Mouse (Mus musculus) CH12.LX (cell line): ENCODE results near the gene Gm49384. TPM values are rescaled to one million over a fixed set of nuclear protein-coding genes. Genes with fewer than 3 reads are reported as not detected.

ENCODE experiments used
- DNase-seq: peaks from one replicate; pipeline ENCODE4 v3.0.0-alpha.2; 2013; ENCODE audit errors: extremely low read depth
- H3K27ac ChIP-seq: 2 replicates; pipeline ENCODE4 v1.5.1; 2012; ENCODE audit warnings: low read depth, mild to moderate bottlenecking, control low read depth, moderate library complexity; ENCODE audit not compliant: insufficient read depth
- H3K27me3 ChIP-seq: replicated peaks from 2 replicates; pipeline ENCODE3; 2012; ENCODE audit warnings: inconsistent platforms
- H3K36me3 ChIP-seq, 2 experiments: replicated peaks in 1 of 2; 2 replicates each; pipeline versions ENCODE3 to v1.6.1; 2012; ENCODE audit warnings: inconsistent platforms in 1 of 2, low read length in 1 of 2, mild to moderate bottlenecking in 1 of 2, mixed read lengths in 1 of 2, moderate library complexity in 1 of 2; ENCODE audit not compliant: control insufficient read depth in 1 of 2, insufficient read depth in 1 of 2
- H3K4me1 ChIP-seq, 2 experiments: 2 replicates each; pipeline ENCODE4 v1.6.1; 2012; ENCODE audit warnings: inconsistent platforms in 1 of 2, moderate library complexity in 1 of 2; ENCODE audit not compliant: insufficient read depth in 2 of 2, control insufficient read depth in 1 of 2
- H3K4me2 ChIP-seq: 2 replicates; pipeline ENCODE4 v1.6.1; 2012; ENCODE audit warnings: low read depth, mild to moderate bottlenecking, control low read depth; ENCODE audit not compliant: poor library complexity, insufficient read depth, severe bottlenecking
- H3K4me3 ChIP-seq, 3 experiments: fragments of 150-350 bp in 1 of 3; sonication (generic) in 1 of 3; replicated peaks in 1 of 3; 2 replicates each; pipeline versions ENCODE3 to v1.5.1; 2011 to 2012; ENCODE audit warnings: low read depth in 2 of 3, low read length in 2 of 3, mild to moderate bottlenecking in 2 of 3, moderate library complexity in 2 of 3, control low read depth in 1 of 3, improper control_type of control experiment in 1 of 3, inconsistent platforms in 1 of 3, mixed read lengths in 1 of 3; ENCODE audit not compliant: poor library complexity in 1 of 3
- H3K79me2 ChIP-seq: replicated peaks from 2 replicates; pipeline ENCODE4 v1.6.1; 2012; ENCODE audit warnings: mild to moderate bottlenecking, moderate library complexity; ENCODE audit not compliant: control insufficient read depth, poor library complexity, insufficient read depth, severe bottlenecking; ENCODE audit errors: extremely low read depth
- H3K9ac ChIP-seq: 2 replicates; pipeline ENCODE4 v1.6.1; 2012; ENCODE audit warnings: low read depth, mild to moderate bottlenecking, control low read depth, moderate library complexity; ENCODE audit not compliant: insufficient read depth
- H3K9me3 ChIP-seq: replicated peaks from 2 replicates; pipeline ENCODE3; 2012; ENCODE audit warnings: low read length, inconsistent platforms, mixed read lengths
- BHLHE40 ChIP-seq: IDR thresholded peaks from 2 replicates; pipeline ENCODE4 v1.6.1; 2011; ENCODE audit warnings: mild to moderate bottlenecking, low read depth, low read length, improper control_type of control experiment
- CHD1 ChIP-seq: IDR thresholded peaks from 2 replicates; pipeline ENCODE4 v1.6.1; 2012; ENCODE audit warnings: low read depth, low read length, improper control_type of control experiment, inconsistent platforms
- CHD2 ChIP-seq: IDR thresholded peaks from 2 replicates; pipeline ENCODE4 v1.6.1; 2011; ENCODE audit warnings: low read length, improper control_type of control experiment
- E2F4 ChIP-seq: IDR thresholded peaks from 2 replicates; pipeline ENCODE4 v1.6.1; 2011; ENCODE audit warnings: low read depth, low read length, improper control_type of control experiment; ENCODE audit not compliant: insufficient replicate concordance
- ELF1 ChIP-seq: IDR thresholded peaks from 2 replicates; pipeline ENCODE4 v1.6.1; 2014; ENCODE audit warnings: low read depth, mild to moderate bottlenecking, inconsistent platforms, low read length, improper control_type of control experiment
- GABPA ChIP-seq: IDR thresholded peaks from 2 replicates; pipeline ENCODE4 v1.6.1; 2012; ENCODE audit warnings: low read depth, low read length, improper control_type of control experiment, inconsistent platforms; ENCODE audit not compliant: insufficient replicate concordance
- IRF4 ChIP-seq: IDR thresholded peaks from 2 replicates; pipeline ENCODE4 v1.6.1; 2014; ENCODE audit warnings: low read depth, mild to moderate bottlenecking, inconsistent platforms, low read length, improper control_type of control experiment
- JUND ChIP-seq: conservative IDR thresholded peaks from 2 replicates; pipeline ENCODE4 v1.6.1; 2011; ENCODE audit warnings: low read depth, low read length, improper control_type of control experiment
- KAT2A ChIP-seq: IDR thresholded peaks from 2 replicates; pipeline ENCODE4 v1.6.1; 2012; ENCODE audit warnings: low read length, improper control_type of control experiment, inconsistent platforms; ENCODE audit not compliant: insufficient replicate concordance
- MAFK ChIP-seq: IDR thresholded peaks from 2 replicates; pipeline ENCODE4 v1.6.1; 2011; ENCODE audit warnings: low read length, improper control_type of control experiment; ENCODE audit not compliant: insufficient replicate concordance
- MAZ ChIP-seq: IDR thresholded peaks from 2 replicates; pipeline ENCODE4 v1.6.1; 2012; ENCODE audit warnings: low read depth, mild to moderate bottlenecking, inconsistent platforms, low read length, improper control_type of control experiment, moderate library complexity
- MEF2A ChIP-seq: IDR thresholded peaks from 2 replicates; pipeline ENCODE4 v1.6.1; 2014; ENCODE audit warnings: low read depth, mild to moderate bottlenecking, inconsistent platforms, low read length, improper control_type of control experiment, borderline replicate concordance
- MXI1 ChIP-seq: IDR thresholded peaks from 2 replicates; pipeline ENCODE4 v1.6.1; 2011; ENCODE audit warnings: mild to moderate bottlenecking, low read depth, low read length, improper control_type of control experiment
- MYC ChIP-seq: IDR thresholded peaks from 2 replicates; pipeline ENCODE4 v1.6.1; 2011; ENCODE audit warnings: low read depth, mild to moderate bottlenecking, improper control_type of control experiment, low read length
- NELFE ChIP-seq: IDR thresholded peaks from 2 replicates; pipeline ENCODE4 v1.6.1; 2011; ENCODE audit warnings: low read depth, low read length, improper control_type of control experiment
- POLR2AphosphoS2 ChIP-seq: IDR thresholded peaks from 2 replicates; pipeline ENCODE4 v1.6.1; 2011; ENCODE audit warnings: low read depth, low read length, improper control_type of control experiment
- RAD21 ChIP-seq: IDR thresholded peaks from 2 replicates; pipeline ENCODE4 v1.6.1; 2011; ENCODE audit warnings: low read depth, mild to moderate bottlenecking, low read length, improper control_type of control experiment, moderate library complexity
- RCOR1 ChIP-seq: conservative IDR thresholded peaks from 2 replicates; pipeline ENCODE4 v1.6.1; 2012; ENCODE audit warnings: low read depth, mild to moderate bottlenecking, inconsistent platforms, low read length, improper control_type of control experiment
- SIN3A ChIP-seq: IDR thresholded peaks from 2 replicates; pipeline ENCODE4 v1.6.1; 2012; ENCODE audit warnings: low read length, improper control_type of control experiment, inconsistent platforms
- SMC3 ChIP-seq: IDR thresholded peaks from 2 replicates; pipeline ENCODE4 v1.6.1; 2011; ENCODE audit warnings: low read depth, low read length, improper control_type of control experiment
- TCF12 ChIP-seq: IDR thresholded peaks from 2 replicates; pipeline ENCODE4 v1.6.1; 2014; ENCODE audit warnings: low read depth, mild to moderate bottlenecking, inconsistent platforms, low read length, improper control_type of control experiment
- UBTF ChIP-seq: IDR thresholded peaks from 2 replicates; pipeline ENCODE4 v1.6.1; 2012; ENCODE audit warnings: low read depth, mild to moderate bottlenecking, inconsistent platforms, low read length, improper control_type of control experiment, moderate library complexity
- USF1 ChIP-seq: IDR thresholded peaks from 2 replicates; pipeline ENCODE4 v1.6.1; 2014; ENCODE audit warnings: low read depth, mild to moderate bottlenecking, inconsistent platforms, low read length, improper control_type of control experiment
- USF2 ChIP-seq: conservative IDR thresholded peaks from 2 replicates; pipeline ENCODE4 v1.6.1; 2011; ENCODE audit warnings: low read depth, low read length, improper control_type of control experiment
- ZKSCAN1 ChIP-seq: IDR thresholded peaks from 2 replicates; pipeline ENCODE4 v1.6.1; 2012; ENCODE audit warnings: low read depth, inconsistent platforms, low read length, improper control_type of control experiment, borderline replicate concordance
- dilution Hi-C: fragments of 300-500 bp; cut with MboI; formaldehyde crosslinking; loops from 2 replicates; pipeline ENCODE4 v1.14.3; 2020; ENCODE audit warnings: low sequenced_read_pairs; ENCODE audit not compliant: extremely low pct_unique_long_range_greater_than_20kb, extremely low pct_ligation_motif_present
- in situ Hi-C: fragments of 300-500 bp; cut with MboI; formaldehyde crosslinking; loops from 3 replicates; pipeline ENCODE4 v1.14.3; 2019; ENCODE audit warnings: low sequenced_read_pairs, low pct_ligation_motif_present, low pct_unique_long_range_greater_than_20kb, mixed read lengths
- polyA plus RNA-seq: library from polyadenylated mRNA; unstranded; fragments of >175 nt; gene quantifications from 2 replicates; pipeline ENCODE4 v1.2.1, GENCODE M21; 2012; ENCODE audit warnings: low read depth; ENCODE audit not compliant: insufficient read length
- total RNA-seq, 2 experiments: library from RNA; depleted of rRNA; stranded (reverse); fragments of 300-350 nt in 1 of 2; fragments of >200 nt in 1 of 2; gene quantifications; 2 replicates each; pipeline ENCODE4 v1.2.3; 2012 to 2014

The Gm49384 gene
- total and polyA plus RNA-seq, 3 experiments: 23.4 to 54.9 (median 34.4) TPM

DNA sequence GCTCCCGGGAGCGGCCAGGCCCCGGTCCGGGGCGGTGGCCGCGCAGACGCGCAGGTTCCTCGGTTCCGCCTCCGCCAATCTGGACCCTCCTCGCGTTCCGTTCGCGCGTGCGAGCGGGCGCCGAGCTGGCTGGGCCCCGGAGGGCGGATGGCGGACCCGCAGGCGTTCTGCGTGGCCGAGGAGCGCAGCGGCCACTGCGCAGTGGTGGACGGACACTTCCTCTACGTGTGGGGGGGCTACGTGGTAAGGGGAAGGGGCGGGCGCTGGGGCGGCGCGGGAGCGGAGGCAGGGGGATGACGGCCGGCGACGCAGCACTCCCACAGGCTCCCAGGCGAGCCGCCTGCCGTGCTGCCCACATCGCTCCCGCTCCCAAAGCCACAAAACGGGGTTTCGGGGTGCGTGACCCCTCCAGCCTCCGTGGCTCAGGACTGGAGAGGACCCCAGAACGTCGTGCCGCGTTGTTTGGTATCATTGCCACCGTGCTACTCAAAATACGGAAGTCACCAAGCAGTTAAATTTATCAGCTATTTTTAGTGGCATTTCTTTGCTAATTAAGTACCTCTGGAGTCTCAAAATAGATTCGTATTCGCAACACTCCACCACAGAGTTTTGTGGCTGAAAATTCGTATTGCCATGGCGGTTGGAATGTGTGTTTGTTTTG lies 37.8 kb upstream of the Gm49384 start (continued):
- TF ChIP-seq POLR2AphosphoS2 (peak; percentile 42; the same call in 1 of the 2 replicates), E2F4 (no peak), ZKSCAN1 (no peak), MXI1 (no peak; the same call in 1 of the 2 replicates), TCF12 (peak; percentile 68), USF2 (no peak), RAD21 (no peak), MYC (0 out of 2 replicates have a peak, but pooled peaks have one; percentile 15), SIN3A (peak; percentile 68; the same call in 1 of the 2 replicates), MAZ (0 out of 2 replicates have a peak, but pooled peaks have one; percentile 42), IRF4 (no peak; the same call in 1 of the 2 replicates), KAT2A (0 out of 2 replicates have a peak, but pooled peaks have one; percentile 5), UBTF (peak; percentile 89), CHD2 (0 out of 2 replicates have a peak, but pooled peaks have one; percentile 10), MEF2A (peak; percentile 37)
- TF ChIP-seq, all 38 proteins: peak for 18

DNA sequence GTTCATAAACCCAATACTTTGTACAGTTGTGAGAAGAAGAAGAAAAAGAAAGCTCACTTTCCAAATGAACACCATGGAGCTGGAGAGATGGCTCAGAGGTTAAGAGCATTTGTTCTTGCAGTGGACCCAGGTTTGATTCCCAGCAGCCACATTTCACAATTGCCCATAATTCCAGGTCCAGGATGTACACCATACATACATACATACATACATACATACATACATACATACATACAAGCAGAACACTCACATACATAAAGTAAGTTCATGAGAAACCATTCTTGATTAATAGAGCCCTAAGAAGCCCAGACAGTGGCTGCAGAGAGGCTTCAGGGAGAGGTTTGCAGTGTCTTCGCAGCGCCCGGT lies 37.3 kb upstream of the Gm49384 start:
- dilution Hi-C loops (no loop called here), in situ Hi-C loops (no loop called here)
- H3K4me3 ChIP-seq: peak overlapping the region; percentile 72 to 96 (median 80)
- H3K9ac ChIP-seq: peak overlapping the region; percentile 51
- H3K4me2 ChIP-seq: peak overlapping the region; percentile 84
- H3K4me1 ChIP-seq: peaks cover 0 to 13% of the 10 kb centered on the region in 2 experiments; a peak in 2 of 4 replicates
- TF ChIP-seq MXI1 (no peak), TCF12 (no peak), USF2 (no peak), CHD1 (no peak), NELFE (no peak), MAFK (no peak), USF1 (no peak), BHLHE40 (no peak), GABPA (no peak), CHD2 (no peak), RCOR1 (no peak), SMC3 (no peak), ELF1 (no peak), JUND (no peak)
- no peak for DNase-seq
- no peaks in the 10 kb centered on the region for H3K9me3 ChIP-seq
- H3K27ac ChIP-seq: no peak overlapping the region
- H3K36me3 ChIP-seq: no peaks in the 10 kb centered on the region
- H3K79me2 ChIP-seq: no peaks in the 10 kb centered on the region
- no peaks in the 10 kb centered on the region for H3K27me3 ChIP-seq
